Mouse (Mus musculus): ENCODE results near the gene Hoxa3.

DNA sequence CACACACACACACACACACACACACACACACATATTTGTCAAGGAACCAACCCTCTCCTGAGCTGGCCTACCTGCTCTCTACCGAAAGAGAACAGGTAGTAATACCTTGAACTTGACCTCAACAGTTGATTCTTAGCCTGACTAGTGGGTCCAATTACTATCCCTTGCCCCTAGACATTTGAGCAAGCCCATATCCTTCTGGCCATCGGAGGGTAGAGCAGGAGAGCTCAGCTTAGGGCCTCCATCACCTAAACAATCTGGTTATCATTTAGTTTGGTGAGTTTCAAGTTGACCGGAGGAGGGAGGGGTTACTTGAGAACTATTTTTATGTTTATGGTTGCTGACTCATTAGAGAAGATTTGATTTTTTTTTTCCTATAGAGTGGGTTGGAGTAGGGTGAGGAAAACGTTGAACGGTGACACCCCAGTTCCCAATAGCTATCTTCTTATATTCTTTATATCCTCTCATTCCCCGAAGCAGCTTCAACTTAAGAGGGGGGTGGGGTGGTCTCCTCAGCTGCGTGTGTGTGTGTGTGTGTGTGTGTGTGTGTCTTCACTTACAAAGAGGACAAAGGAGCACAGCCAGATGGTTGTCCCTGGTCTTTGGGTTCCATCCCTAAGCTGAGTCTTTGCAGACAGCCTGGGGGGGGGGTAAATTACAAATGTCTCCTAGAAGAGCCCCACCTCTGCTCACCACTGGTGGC is 38.2 kb upstream of the Hoxa3 start:
- TF ChIP-seq CTCF (IDR thresholded peaks at IDR 0.05; ENCODE audit: borderline replicate concordance, control insufficient read depth, extremely low read depth, insufficient read depth, low read length, poor library complexity) = no peak
- TF ChIP-seq POLR2A (IDR thresholded peaks at IDR 0.05; ENCODE audit: control insufficient read depth, extremely low read depth, insufficient read depth, low read length, poor library complexity) = no peak
